Mouse (Mus musculus) embryo, embryonic 11 days (tissue): ENCODE results near the gene Phykpl.
A peak's percentile ranks its signal among the peaks of the same experiment; 100 is the strongest.

Experiments
- DNase-seq: peaks from one replicate; pipeline ENCODE4 v3.0.0-alpha.2; 2015

Gene Phykpl

GRCm38 (mm10) chr11:51646751-51647667 lies 62.5 kb downstream of the Phykpl start:
- DNase-seq, result peak; percentile 18

GRCm38 (mm10) chr11:51648566-51648965 lies 64.0 kb downstream of the Phykpl start:
- peak; percentile 83 for DNase-seq

- no peak for DNase-seq
Measured at GRCm38 (mm10) chr11:51649111-51649888, 64.7 kb downstream of the Phykpl start.

GRCm38 (mm10) chr11:51649889-51650199 lies 65.3 kb downstream of the Phykpl start:
- peak; percentile 51 for DNase-seq

GRCm38 (mm10) chr11:51650261-51650660 lies 65.7 kb downstream of the Phykpl start:
- peak; percentile 35 for DNase-seq

- peak; percentile 88 for DNase-seq
Measured at GRCm38 (mm10) chr11:51650691-51651515, 66.3 kb downstream of the Phykpl start, which contains the start of the genes N4bp3 and D930048N14Rik. Gene N4bp3 (minus strand): TSS chr11:51650842. Gene D930048N14Rik (plus strand): TSS chr11:51650954.

- DNase-seq, result no peak
Measured at GRCm38 (mm10) chr11:51652889-51653418, 68.4 kb downstream of the Phykpl start.

GRCm38 (mm10) chr11:51653736-51654135 lies 69.2 kb downstream of the Phykpl start:
- DNase-seq, result no peak
